Comparison of ENCODE assay signal across 9 mouse cellular contexts in the genomic region with DNA sequence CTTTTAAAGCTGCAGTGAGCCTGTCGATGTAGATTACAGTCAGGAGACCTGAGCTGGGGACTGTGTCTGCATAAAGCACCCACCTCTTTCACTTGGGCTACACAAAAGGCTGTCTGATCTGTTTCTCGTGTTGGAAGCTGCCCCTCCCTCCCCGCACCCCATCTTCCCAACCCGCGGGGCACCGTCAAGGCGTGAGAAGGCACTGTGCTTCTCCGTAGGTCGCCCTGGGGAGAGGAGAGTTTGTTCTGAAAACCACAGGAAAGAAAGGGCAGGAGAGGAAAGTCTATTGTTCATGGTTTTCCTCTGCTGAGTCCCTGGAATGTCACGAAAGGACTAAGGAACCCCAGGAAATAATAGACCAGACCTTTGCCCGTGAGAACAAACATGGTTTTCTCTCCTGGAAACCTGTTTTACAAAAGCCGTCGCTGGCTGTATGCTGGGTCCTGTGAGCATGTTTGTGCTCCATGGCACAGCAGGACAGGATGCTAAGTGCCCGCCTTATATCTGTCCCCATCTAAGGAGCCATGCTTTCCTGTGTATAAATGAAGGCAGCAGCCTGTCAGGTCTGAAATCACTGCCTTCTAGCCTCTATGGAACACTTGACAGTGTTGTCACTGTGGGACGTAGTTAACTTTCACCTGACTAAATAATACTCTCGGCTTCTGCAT. TPM values are rescaled to one million over a fixed set of nuclear protein-coding genes. Genes with fewer than 3 reads are reported as not detected.
DNase-seq lines count a peak whose midpoint lies in the region; ATAC-seq lines count a peak whose summit lies in the region.
"Had no signal": no experiment of that assay in that cellular context is flagged by ENCODE, and none has a peak within 500 bp of the region (broad histone marks: within the 10 kb centered on the region; RNA-seq: fewer than 3 reads in every experiment).

No protein-coding gene starts in this region.

- H3K9ac ChIP-seq in forebrain, embryonic 11.5 days (ENCODE audit: low read length): peak overlapping the region; percentile 13; the same call in 1 of the 2 replicates
- peak overlapping the region; percentile 39 for H3K9ac ChIP-seq in midbrain, embryonic 14.5 days (replicated peaks; ENCODE audit: low read length)

- H3K4me3 ChIP-seq in forebrain, embryonic 11.5 days (ENCODE audit: low read depth, low read length): no peak overlapping the region
- no peak overlapping the region for H3K4me3 ChIP-seq in midbrain, embryonic 14.5 days (replicated peaks; ENCODE audit: low read depth, low read length)
- H3K4me3 ChIP-seq: erythroblast, embryonic 14.5 days had no signal

- H3K4me2 ChIP-seq in forebrain, embryonic 11.5 days (ENCODE audit: low read depth, low read length, severe bottlenecking): 0 out of 2 replicates have a peak overlapping the region, but pooled peaks have one; percentile 3
- peak overlapping the region; percentile 22 for H3K4me2 ChIP-seq in midbrain, embryonic 14.5 days (ENCODE audit: low read length)

- WGBS in forebrain, embryonic 11.5 days: 8% methylated on average over 16 of the region's 16 CpGs
- WGBS in midbrain, embryonic 14.5 days: 4% methylated on average over 16 of the region's 16 CpGs

- peak overlapping the region; percentile 63 for H3K27ac ChIP-seq in forebrain, embryonic 11.5 days (ENCODE audit: low read depth, low read length)
- peak overlapping the region; percentile 75 for H3K27ac ChIP-seq in midbrain, embryonic 14.5 days (replicated peaks; ENCODE audit: low read depth, low read length)

- H3K36me3 ChIP-seq in forebrain, embryonic 11.5 days (ENCODE audit: control insufficient read depth, insufficient read depth, low read length): peaks cover 3% of the 10 kb centered on the region
- peaks cover 29% of the 10 kb centered on the region for H3K36me3 ChIP-seq in midbrain, embryonic 14.5 days (ENCODE audit: control insufficient read depth, insufficient read depth, low read length)

- H3K9me3 ChIP-seq in forebrain, embryonic 11.5 days (ENCODE audit: control insufficient read depth, low read length): no peaks in the 10 kb centered on the region
- no peaks in the 10 kb centered on the region for H3K9me3 ChIP-seq in midbrain, embryonic 14.5 days (ENCODE audit: control insufficient read depth, low read length)

- H3K27me3 ChIP-seq in forebrain, embryonic 11.5 days (ENCODE audit: control insufficient read depth, insufficient read depth, low read length): no peaks in the 10 kb centered on the region
- H3K27me3 ChIP-seq in midbrain, embryonic 14.5 days (ENCODE audit: control insufficient read depth, insufficient read depth, low read length): no peaks in the 10 kb centered on the region

- peak; percentile 12 for DNase-seq in embryo, embryonic 9.5 days (ENCODE audit: extremely low spot score)
- no peak for DNase-seq in embryo, embryonic 10 days (ENCODE audit: low spot score)
- DNase-seq in forebrain, embryonic 11.5 days (ENCODE audit: low spot score): no peak
- peak; percentile 38 for DNase-seq in kidney, adult 11 months
- peak; percentile 57 for DNase-seq in midbrain, embryonic 14.5 days
- DNase-seq in cerebellum, adult 18-20 months: no peak
- DNase-seq in cerebellum, postnatal 14 days: no peak
- DNase-seq in thymus, postnatal 4 days: no peak

- ATAC-seq in forebrain, embryonic 11.5 days (replicated peaks; ENCODE audit: low FRiP score): peak; percentile 55; the same call in 1 of the 2 replicates
- ATAC-seq in midbrain, embryonic 14.5 days (ENCODE audit: low FRiP score, low TSS enrichment): no peak

- peaks cover 14% of the 10 kb centered on the region; the same call in 1 of the 2 replicates for H3K4me1 ChIP-seq in forebrain, embryonic 11.5 days (replicated peaks; ENCODE audit: control insufficient read depth, insufficient read depth, low read length)
- peaks cover 22% of the 10 kb centered on the region for H3K4me1 ChIP-seq in midbrain, embryonic 14.5 days (ENCODE audit: control insufficient read depth, insufficient read depth, low read length)

RNA-seq across cellular contexts. Expression of a gene that starts 53.8 kb away (rescaled TPM):
- not detected in 2 replicates for polyA plus RNA-seq in forebrain, embryonic 11.5 days (2014; fragmentation: Nextera tagmentation; extraction: Ambion mirVana)
- polyA plus RNA-seq in midbrain, embryonic 14.5 days (2014; fragmentation: Nextera tagmentation; extraction: Ambion mirVana): not detected in 2 replicates
- polyA plus RNA-seq: erythroblast, embryonic 14.5 days had no signal

Comparison
In these comparisons a context has a peak if more than half of its experiments do, and no peak if none do; other contexts are left out.
1. DNase-seq: peak in embryo, embryonic 9.5 days (single experiment), kidney, adult 11 months (single experiment) and midbrain, embryonic 14.5 days (single experiment); none in embryo, embryonic 10 days (single experiment), forebrain, embryonic 11.5 days (single experiment), cerebellum, adult 18-20 months (0 of 2), cerebellum, postnatal 14 days (0 of 2) and thymus, postnatal 4 days (single experiment).